Mouse (Mus musculus) spleen, adult 2 months (tissue): ENCODE data around the gene Clec16a.

Experiments used
- CTCF ChIP-seq: fragments of 200-500 bp; IDR thresholded peaks from 2 replicates; pipeline ENCODE4 v1.5.1; 2011; ENCODE audit warnings: mild to moderate bottlenecking, inconsistent platforms; ENCODE audit not compliant: insufficient read depth, insufficient read length, insufficient replicate concordance; ENCODE audit errors: extremely low read depth
- POLR2A ChIP-seq: fragments of 200-500 bp; IDR thresholded peaks from 2 replicates; pipeline ENCODE4 v1.6.1; 2011; ENCODE audit warnings: low read depth, low read length, inconsistent platforms

DNA sequence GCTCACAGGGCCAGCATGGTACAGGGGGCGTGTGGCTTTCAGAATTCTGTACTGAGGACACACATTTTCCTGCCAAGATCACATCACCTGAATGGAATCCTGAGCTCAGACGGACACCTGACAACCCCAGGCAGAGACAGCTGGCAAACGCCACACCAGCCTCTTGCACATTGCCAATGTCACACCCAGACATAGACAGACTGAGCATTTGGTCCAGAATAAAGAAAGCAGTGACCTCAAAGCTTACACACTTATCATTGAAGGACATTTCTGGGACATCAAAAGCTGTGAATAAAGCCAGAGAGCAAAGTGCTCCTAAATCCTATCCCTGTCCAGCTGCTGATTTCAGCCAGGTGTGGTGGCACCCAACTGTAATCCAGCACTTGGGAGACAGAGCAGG, 8.2 kb upstream of the Clec16a start:
- TF ChIP-seq CTCF (no peak), POLR2A (no peak)
